Mouse (Mus musculus) lung, adult 18-20 months (tissue): ENCODE results near the gene Dok7.

Source experiments
- DNase-seq, 2 experiments: peaks; one replicate each; pipeline ENCODE4 v3.0.0; 2022; ENCODE audit warnings: mixed read lengths in 2 of 2

The Dok7 gene

DNA sequence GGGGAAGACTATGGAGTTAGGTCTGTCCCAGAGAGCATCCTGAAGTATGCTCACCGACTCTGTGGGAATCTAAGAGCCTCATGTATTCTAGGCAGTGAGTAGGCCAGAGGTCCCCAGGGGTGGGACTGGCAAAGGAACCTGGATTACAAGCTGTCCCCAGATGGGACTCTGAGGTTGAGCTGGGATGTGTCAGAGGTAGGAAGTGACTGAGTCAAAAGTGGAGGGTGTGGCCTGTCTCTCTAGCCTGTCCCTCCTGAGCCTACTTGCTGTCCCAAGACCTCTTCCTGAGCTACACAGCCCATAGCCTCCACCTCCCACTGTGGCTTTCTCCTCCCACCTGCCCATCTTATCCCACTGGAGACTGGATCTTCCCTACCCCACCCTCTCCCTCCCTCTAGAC, 1.6 kb downstream of the Dok7 start:
- no peak for DNase-seq

DNA sequence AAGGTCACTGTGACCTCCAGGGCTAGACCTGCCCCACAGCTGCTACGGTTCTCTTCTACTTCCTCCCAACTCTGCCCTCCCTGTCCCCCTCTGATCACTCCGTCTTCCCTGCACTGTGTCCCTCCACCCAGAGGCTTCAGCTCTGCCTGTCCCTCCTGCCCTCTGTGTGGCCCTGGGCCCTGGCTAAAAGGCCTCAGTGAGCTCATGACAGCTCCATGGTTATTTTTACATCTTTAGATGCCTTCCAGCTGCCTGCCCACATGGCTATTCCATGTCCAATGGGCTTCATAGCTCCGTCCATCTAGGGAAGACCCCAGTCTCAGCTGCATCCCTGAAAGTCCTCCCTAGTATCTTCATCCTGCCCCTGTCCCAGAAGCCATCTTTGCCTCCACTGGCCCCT, 3.5 kb downstream of the Dok7 start:
- DNase-seq: no peak

DNA sequence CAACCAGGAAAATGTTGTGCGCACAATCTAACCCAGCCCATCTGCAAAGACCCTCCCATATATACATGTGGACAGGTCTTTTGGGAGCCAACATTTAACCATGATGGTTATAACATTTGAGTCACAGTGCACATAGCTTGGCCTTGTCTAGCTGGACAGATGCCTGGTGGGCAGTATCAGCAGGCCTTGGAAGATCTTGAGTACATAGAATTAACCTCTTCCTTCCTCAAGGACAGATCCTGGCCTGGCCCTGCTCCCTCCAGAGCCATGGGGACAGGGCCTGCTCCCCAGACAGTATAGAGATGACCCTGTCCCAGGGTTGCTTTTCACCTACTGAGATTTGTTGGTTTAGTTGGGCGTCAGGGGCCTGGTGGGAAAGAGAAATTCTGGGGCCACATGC, 13.3 kb downstream of the Dok7 start:
- no peak for DNase-seq

DNA sequence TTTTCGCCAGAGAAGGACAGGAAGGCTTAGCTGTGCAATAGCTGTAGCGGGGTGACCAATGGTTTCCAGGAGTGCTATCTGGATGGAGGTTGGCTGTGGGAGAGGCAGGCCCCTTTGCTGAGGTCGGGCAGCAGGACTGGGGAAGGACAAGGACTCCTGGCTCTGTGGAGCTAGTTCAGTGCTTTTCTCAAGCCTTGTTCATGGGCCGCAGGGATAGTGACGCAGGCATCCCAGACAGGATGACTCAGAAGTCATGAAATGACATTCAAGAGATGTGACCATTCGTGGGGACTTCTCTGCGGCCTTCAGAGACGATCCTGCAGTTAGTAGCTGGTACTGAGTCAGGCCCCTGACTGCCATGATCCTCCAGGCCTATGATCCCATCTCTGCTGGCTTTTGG, 13.7 kb downstream of the Dok7 start:
- no peak for DNase-seq

DNA sequence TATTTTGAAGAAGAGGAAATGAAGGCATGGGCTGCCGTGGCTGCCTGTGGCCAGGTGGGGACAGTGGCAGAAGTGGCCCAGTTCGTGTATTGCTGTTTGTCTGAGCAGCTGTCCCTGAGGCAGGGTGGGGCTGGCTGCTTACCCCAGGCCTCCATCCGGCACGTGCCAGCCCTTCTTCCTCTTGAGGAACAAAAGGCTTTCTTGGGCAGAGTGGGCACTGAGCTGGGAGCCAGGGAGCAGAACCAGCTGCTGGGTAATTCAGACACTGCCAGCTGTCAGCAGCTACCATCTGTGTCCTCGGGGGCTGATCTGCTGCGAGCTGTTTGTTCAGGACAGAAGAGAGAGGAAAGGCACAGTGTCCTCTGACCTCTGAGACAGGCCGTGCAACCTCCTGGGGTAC, 14.4 kb downstream of the Dok7 start:
- DNase-seq: no peak

- DNase-seq: no peak
Measured at GRCm38 (mm10) chr5:35071855-35072254, 15.3 kb downstream of the Dok7 start.

DNA sequence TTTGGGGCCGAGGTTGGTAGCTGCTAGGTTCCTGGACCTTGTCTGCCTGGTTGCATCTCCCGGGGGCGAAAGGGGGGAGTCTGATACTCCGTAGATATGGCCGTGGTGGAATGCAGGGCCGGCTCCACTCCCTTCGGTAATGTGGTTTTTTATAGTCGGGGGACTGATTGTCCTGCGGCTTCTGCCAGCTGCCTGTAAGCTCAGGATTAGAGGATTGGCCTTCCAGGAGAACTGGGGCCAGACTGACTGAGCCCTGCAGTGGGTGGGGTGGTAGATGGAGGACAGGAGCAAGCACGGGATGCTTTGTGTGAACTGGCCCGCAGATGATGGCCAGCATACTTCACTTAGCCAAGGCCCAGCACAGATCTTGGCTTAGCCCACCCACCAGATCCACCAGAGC, 16.7 kb downstream of the Dok7 start:
- DNase-seq: no peak

GRCm38 (mm10) chr5:35073992-35074391, 17.4 kb downstream of the Dok7 start:
- DNase-seq: no peak

- no peak for DNase-seq
Measured at GRCm38 (mm10) chr5:35076369-35076768, 19.8 kb downstream of the Dok7 start.

DNA sequence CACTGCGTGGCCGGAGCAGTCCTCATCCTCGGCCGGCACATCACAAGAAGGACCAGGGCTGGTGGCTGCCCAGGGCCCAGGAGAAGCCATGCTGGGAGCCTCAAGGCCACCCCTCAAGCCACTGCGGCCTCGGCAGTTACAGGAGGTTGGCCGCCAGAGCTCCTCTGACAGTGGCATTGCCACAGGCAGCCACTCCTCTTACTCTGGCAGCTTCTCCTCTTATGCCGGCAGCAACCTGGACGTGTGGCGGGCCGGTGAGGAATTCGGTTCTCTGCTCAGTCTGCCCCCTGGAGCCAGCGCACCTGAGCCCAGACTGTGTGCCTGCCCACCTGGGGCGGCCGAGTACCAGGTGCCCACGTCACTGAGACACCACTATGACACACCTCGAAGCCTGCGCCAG, 22.5 kb downstream of the Dok7 start:
- no peak for DNase-seq

- DNase-seq: no peak
Measured at GRCm38 (mm10) chr5:35084913-35085312, 28.3 kb downstream of the Dok7 start.

- peak; percentile 61 to 66 for DNase-seq
Measured at GRCm38 (mm10) chr5:35088785-35089613, 32.4 kb downstream of the Dok7 start.

DNA sequence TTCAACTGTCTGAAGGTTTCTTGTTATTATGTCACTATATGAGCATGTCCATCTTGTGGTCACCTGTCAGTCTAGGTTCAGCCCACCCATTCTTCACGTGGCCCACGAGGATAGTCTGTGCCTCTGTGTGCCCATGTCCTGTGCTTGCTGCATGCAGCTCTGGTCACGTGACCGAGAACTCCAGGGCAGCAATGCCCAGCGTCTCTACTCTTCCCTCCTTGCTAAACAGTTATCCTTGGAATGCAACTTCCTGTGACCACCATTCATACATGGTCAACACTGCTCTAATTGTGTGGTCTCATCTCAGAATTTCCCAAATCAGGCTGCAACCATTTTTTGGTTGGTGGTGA, 33.0 kb downstream of the Dok7 start:
- no peak for DNase-seq

DNA sequence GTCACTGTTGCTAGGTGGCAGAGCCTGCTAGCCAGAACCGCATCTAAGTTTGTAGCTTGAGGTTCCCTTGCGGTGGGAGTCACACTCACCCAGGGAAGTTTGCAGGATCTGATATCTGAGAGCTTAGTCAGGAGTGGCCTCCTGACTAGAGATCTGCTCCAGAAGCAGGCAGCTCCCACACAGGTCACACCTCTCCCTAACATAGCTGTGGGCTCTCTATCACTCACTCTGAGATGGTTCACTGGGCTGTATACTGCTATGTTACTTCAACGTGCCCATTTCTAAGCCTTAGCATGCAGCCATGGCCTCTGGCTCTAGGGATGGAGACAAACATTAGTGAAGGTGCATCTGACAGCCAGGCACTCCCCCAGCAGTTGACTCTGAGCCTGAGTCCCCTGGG, 35.1 kb downstream of the Dok7 start:
- no peak for DNase-seq

- peak; percentile 16 for DNase-seq
Measured at GRCm38 (mm10) chr5:35103086-35103485, 46.5 kb downstream of the Dok7 start.

DNA sequence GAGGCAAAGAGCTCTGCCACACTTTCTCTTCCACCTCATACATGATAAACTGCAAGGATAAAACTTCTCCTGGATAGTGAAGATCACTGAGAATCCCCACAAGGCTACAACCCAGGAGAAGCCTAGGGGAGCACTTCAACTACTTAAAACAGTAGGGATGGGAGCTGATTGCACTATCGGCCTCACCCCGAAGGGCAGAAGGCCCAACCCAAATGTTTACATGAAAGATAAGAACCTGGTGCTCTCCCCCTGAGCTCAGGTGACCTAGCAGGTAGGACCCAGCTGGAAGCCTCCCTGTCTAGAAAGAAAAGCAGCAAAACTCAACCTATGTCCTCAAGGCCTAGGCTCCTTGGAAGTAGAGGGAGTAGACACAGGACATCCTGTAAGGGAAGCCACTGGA, 47.0 kb downstream of the Dok7 start:
- no peak for DNase-seq

DNA sequence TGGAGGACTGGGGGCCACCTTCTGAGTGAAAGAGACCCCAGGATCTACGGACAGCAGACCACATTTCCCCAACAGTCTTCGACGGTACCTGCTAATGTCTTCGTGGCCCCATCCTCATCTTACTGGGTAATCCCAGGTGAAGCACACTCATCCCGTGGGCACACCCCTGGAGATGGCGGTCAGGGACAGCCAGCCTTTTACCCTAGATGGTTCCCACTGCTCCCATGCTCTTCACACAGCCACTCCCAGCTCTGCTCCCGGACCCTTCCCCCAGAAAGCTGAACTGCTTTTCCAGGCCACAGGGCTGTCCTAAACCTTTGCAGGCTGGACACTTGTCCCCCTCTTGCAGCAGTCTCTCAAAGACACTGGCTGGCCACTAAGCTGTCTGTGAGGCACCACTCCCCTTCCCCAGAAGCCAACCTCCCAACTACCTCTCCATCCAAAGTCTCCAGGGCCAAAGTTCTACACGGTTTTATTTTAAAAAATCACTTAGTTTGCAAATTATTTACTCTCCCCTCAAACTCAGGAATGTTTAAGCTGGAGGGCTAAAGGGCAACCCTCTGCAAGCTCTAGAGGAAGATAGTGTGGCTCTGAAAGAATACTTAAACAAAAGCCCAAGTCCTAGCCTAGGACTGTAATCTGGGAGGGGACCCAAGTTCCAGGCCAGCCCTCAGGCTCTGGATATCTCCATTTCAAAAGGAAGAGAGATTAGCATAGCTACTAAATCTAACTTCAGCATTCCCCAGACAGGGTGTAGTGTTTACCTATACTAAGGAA, 47.8 kb downstream of the Dok7 start:
- no peak for DNase-seq

GRCm38 (mm10) chr5:35104960-35105921, 48.7 kb downstream of the Dok7 start, which contains the start of gene Lrpap1:
Gene Lrpap1 (minus strand): TSS chr5:35105766.
- peak; percentile 84 to 86 for DNase-seq

DNA sequence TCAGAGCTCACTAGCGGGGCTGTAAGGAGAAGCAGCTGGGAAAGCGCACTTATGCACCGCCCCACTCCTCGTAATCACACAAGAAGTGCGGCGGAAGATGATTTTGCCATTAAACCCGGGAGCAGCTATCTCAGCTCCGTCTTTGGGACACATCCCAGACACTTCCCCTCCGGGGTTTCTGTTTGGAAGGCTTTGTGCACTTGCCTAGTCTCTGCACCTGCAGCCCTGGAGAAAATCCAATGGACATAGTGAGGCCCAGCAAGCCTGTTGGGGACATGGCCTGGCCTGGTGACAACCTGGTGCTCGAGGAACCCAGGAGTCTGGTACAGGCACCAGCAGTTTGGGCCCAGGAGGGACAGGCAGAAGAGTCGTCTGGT, 49.3 kb downstream of the Dok7 start:
- no peak for DNase-seq

DNA sequence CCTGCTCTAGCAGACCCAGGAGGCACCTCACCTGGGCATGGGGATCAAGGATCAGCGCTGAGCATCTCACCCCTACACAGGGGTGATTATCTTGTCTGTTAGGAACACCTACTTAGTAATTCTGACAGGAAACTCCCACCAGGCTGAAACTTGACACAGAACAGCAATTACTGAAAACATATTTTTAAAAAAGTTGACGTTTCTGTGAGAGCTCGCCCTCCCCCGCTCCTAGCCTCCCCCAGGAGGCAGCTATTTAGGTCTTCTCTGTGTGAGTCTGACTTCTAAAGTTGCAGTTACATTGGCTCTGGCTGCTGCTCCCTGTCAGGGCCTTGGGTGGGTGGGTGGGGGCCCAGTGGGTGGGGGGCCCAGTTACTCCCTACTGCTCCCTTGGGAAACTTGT, 55.9 kb downstream of the Dok7 start:
- DNase-seq: no peak

- no peak for DNase-seq
Measured at GRCm38 (mm10) chr5:35116002-35116401, 59.4 kb downstream of the Dok7 start.

DNA sequence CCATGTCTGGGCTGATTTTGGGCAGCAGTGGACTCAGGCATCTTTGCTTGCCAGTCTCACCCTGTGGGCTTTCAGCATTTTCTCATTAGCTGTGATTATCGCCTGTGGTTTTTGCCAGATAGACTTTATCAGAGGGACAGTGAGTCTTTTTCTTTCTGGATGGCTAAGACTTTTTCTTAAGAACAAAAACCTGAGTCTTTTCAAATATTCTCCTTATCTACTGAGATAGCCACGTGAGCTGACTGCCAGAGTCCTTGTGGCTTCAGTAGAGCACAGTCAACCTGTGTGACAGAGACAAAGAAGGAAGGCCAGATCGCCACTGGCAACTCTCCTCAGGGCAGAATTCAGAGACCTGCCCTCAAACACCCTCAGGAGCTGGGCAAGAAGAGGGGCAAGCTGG, 61.1 kb downstream of the Dok7 start:
- DNase-seq: no peak

DNA sequence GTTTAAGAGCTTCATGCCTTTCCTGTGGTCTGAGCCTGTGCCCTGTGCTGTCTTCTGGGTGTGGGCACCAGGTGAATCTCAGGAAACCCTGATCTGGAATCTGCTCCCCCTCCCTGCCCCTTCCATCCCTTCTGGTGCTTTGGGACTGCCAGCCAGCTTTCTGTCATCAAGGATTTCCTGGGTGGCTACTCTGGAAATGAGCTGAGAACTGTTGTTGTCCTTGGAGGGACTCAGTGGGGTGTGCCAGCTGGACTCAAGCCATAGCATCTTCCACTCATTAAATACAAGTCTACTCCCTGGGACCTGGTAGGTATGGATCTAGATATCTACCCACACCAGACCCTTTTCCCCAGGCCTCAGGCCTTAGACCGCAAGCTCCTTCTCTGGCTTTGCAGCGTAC, 61.9 kb downstream of the Dok7 start:
- DNase-seq: no peak
